Mouse (Mus musculus) stomach, embryonic 15.5 days (tissue): ENCODE results near the gene Brk1. TPM values are rescaled to one million over a fixed set of nuclear protein-coding genes. Genes with fewer than 3 reads are reported as not detected.
A peak's percentile ranks its signal among the peaks of the same experiment; 100 is the strongest.

Experiments
- ATAC-seq: fragments of 200-750 bp; cut with Nextera tagmentation; 2 replicates; pipeline ENCODE4 v1.8.0; 2017; ENCODE audit warnings: low read depth, moderate number of reproducible peaks, moderate TSS enrichment; ENCODE audit not compliant: insufficient read depth, low FRiP score
- H3K27ac ChIP-seq: fragments of 300-500 bp; sonication (generic); 2 replicates; pipeline ENCODE4 v1.5.1; 2015; ENCODE audit warnings: mild to moderate bottlenecking, inconsistent platforms
- H3K27me3 ChIP-seq: fragments of 300-500 bp; sonication (generic); replicated peaks from 2 replicates; pipeline ENCODE4 v1.6.1; 2015; ENCODE audit warnings: inconsistent platforms
- H3K36me3 ChIP-seq: fragments of 300-500 bp; sonication (generic); 2 replicates; pipeline ENCODE4 v1.6.1; 2015; ENCODE audit warnings: inconsistent platforms
- H3K4me1 ChIP-seq: fragments of 300-500 bp; sonication (generic); 2 replicates; pipeline ENCODE4 v1.6.1; 2015; ENCODE audit warnings: inconsistent platforms
- H3K4me2 ChIP-seq: fragments of 300-500 bp; sonication (generic); 2 replicates; pipeline ENCODE4 v1.6.1; 2015; ENCODE audit warnings: mild to moderate bottlenecking, inconsistent platforms
- H3K4me3 ChIP-seq: fragments of 300-500 bp; sonication (generic); replicated peaks from 2 replicates; pipeline ENCODE4 v1.5.1; 2015; ENCODE audit warnings: inconsistent platforms
- H3K9ac ChIP-seq: fragments of 300-500 bp; sonication (generic); 2 replicates; pipeline ENCODE4 v1.6.1; 2015; ENCODE audit warnings: inconsistent platforms
- H3K9me3 ChIP-seq: fragments of 300-500 bp; sonication (generic); 2 replicates; pipeline ENCODE4 v1.6.1; 2016; ENCODE audit warnings: inconsistent platforms
- WGBS: fragments of 180-500 bp; shearing (Covaris S2); methylation state at CpG from one replicate; pipeline ENCODE4 v1.1.7; 2015; 5-methylcytosine and 5-hydroxymethylcytosine counted together
- polyA plus RNA-seq: library from polyadenylated mRNA; unstranded; fragments of >200 nt; fragmentation: Nextera tagmentation; extraction: Ambion mirVana; gene quantifications from 2 replicates; pipeline ENCODE4 v1.2.1, GENCODE M21; 2015

Gene Brk1
- polyA plus RNA-seq, 1 experiment from 2014 or later = 202 TPM

- ATAC-seq = no peak
- no peak overlapping the region for H3K4me3 ChIP-seq
- 89% methylated on average over 6 of the region's 6 CpGs for WGBS
- H3K27ac ChIP-seq = no peak overlapping the region
- H3K9ac ChIP-seq = no peak overlapping the region
- H3K36me3 ChIP-seq = no peaks in the 10 kb centered on the region
- H3K4me2 ChIP-seq = no peak overlapping the region
- no peaks in the 10 kb centered on the region for H3K9me3 ChIP-seq
- no peaks in the 10 kb centered on the region for H3K27me3 ChIP-seq
- H3K4me1 ChIP-seq = peaks cover 15% of the 10 kb centered on the region
These were observed 1.8 kb upstream of the Brk1 start for GRCm38 (mm10) chr6:113602821-113603220.

GRCm38 (mm10) chr6:113603993-113604392 is 579 bp upstream of the Brk1 start:
- WGBS = 52% methylated on average over 12 of the region's 12 CpGs
- H3K27ac ChIP-seq = peak overlapping the region; percentile 74; the same call in 1 of the 2 replicates
- no peaks in the 10 kb centered on the region for H3K27me3 ChIP-seq
- ATAC-seq = no peak
- H3K4me3 ChIP-seq = peak overlapping the region; percentile 92
- peak overlapping the region; percentile 81 for H3K4me2 ChIP-seq
- no peaks in the 10 kb centered on the region for H3K9me3 ChIP-seq
- peak overlapping the region; percentile 86; the same call in 1 of the 2 replicates for H3K9ac ChIP-seq
- peaks cover 15% of the 10 kb centered on the region for H3K4me1 ChIP-seq
- H3K36me3 ChIP-seq = no peaks in the 10 kb centered on the region

GRCm38 (mm10) chr6:113605224-113605545 is 613 bp downstream of the Brk1 start:
- H3K27me3 ChIP-seq = no peaks in the 10 kb centered on the region
- 2% methylated on average over 10 of the region's 10 CpGs for WGBS
- no peaks in the 10 kb centered on the region for H3K9me3 ChIP-seq
- H3K27ac ChIP-seq = peak overlapping the region; percentile 74
- H3K4me2 ChIP-seq = peak overlapping the region; percentile 81
- H3K4me3 ChIP-seq = peak overlapping the region; percentile 92
- ATAC-seq = no peak
- 0 out of 2 replicates have a peak, but pooled peaks cover under 1% of the 10 kb centered on the region for H3K36me3 ChIP-seq
- peak overlapping the region; percentile 86 for H3K9ac ChIP-seq
- peaks cover 11% of the 10 kb centered on the region for H3K4me1 ChIP-seq

- no peaks in the 10 kb centered on the region for H3K27me3 ChIP-seq
- H3K36me3 ChIP-seq = peaks cover 12% of the 10 kb centered on the region; the same call in 1 of the 2 replicates
- no peak overlapping the region for H3K4me2 ChIP-seq
- no peak for ATAC-seq
- H3K4me3 ChIP-seq = no peak overlapping the region
- no peaks in the 10 kb centered on the region for H3K9me3 ChIP-seq
- 66% methylated on average over 6 of the region's 6 CpGs for WGBS
- no peak overlapping the region for H3K9ac ChIP-seq
- peaks cover 6% of the 10 kb centered on the region; the same call in 1 of the 2 replicates for H3K4me1 ChIP-seq
- H3K27ac ChIP-seq = no peak overlapping the region
These were observed 4.3 kb downstream of the Brk1 start for GRCm38 (mm10) chr6:113608871-113609270.

- Histone ChIP-seq H3K4me2 (no peak overlapping the region), H3K4me3 (no peak overlapping the region), H3K9ac (no peak overlapping the region), H3K4me1 (peaks cover 6% of the 10 kb centered on the region; the same call in 1 of the 2 replicates), H3K27ac (no peak overlapping the region), H3K9me3 (no peaks in the 10 kb centered on the region), H3K27me3 (no peaks in the 10 kb centered on the region), H3K36me3 (peaks cover 16% of the 10 kb centered on the region; the same call in 1 of the 2 replicates)
- WGBS = 88% methylated on average over 7 of the region's 7 CpGs
- no peak for ATAC-seq
These were observed 4.7 kb downstream of the Brk1 start for GRCm38 (mm10) chr6:113609293-113609692.

- Histone ChIP-seq H3K4me3 (no peak overlapping the region), H3K4me1 (no peaks in the 10 kb centered on the region), H3K4me2 (no peak overlapping the region), H3K27ac (no peak overlapping the region), H3K9me3 (no peaks in the 10 kb centered on the region), H3K27me3 (no peaks in the 10 kb centered on the region), H3K9ac (no peak overlapping the region), H3K36me3 (peaks cover 43% of the 10 kb centered on the region)
- no peak for ATAC-seq
- WGBS = 82% methylated on average over 8 of the region's 8 CpGs
These were observed 7.8 kb downstream of the Brk1 start for GRCm38 (mm10) chr6:113612258-113612969.

- no peak for ATAC-seq
- H3K27ac ChIP-seq = no peak overlapping the region
- H3K9ac ChIP-seq = no peak overlapping the region
- H3K9me3 ChIP-seq = no peaks in the 10 kb centered on the region
- no peaks in the 10 kb centered on the region for H3K27me3 ChIP-seq
- H3K4me2 ChIP-seq = no peak overlapping the region
- H3K4me1 ChIP-seq = no peaks in the 10 kb centered on the region
- WGBS = 96% methylated on average over 7 of the region's 7 CpGs
- H3K36me3 ChIP-seq = peaks cover 48% of the 10 kb centered on the region
- H3K4me3 ChIP-seq = no peak overlapping the region
These were observed 9.6 kb downstream of the Brk1 start for GRCm38 (mm10) chr6:113614152-113614551.

- Histone ChIP-seq H3K4me2 (no peak overlapping the region), H3K27ac (no peak overlapping the region), H3K4me3 (no peak overlapping the region), H3K9me3 (no peaks in the 10 kb centered on the region), H3K4me1 (no peaks in the 10 kb centered on the region), H3K36me3 (peaks cover 48% of the 10 kb centered on the region), H3K9ac (no peak overlapping the region), H3K27me3 (no peaks in the 10 kb centered on the region)
- no peak for ATAC-seq
- 97% methylated on average over 8 of the region's 8 CpGs for WGBS
These were observed 10.4 kb downstream of the Brk1 start for GRCm38 (mm10) chr6:113614997-113615396.

- Histone ChIP-seq H3K36me3 (peaks cover 44% of the 10 kb centered on the region), H3K9me3 (no peaks in the 10 kb centered on the region), H3K27ac (no peak overlapping the region), H3K27me3 (no peaks in the 10 kb centered on the region), H3K4me3 (no peak overlapping the region), H3K4me2 (no peak overlapping the region), H3K4me1 (no peaks in the 10 kb centered on the region), H3K9ac (no peak overlapping the region)
- 89% methylated on average over 4 of the region's 4 CpGs for WGBS
- no peak for ATAC-seq
These were observed 10.9 kb downstream of the Brk1 start for GRCm38 (mm10) chr6:113615489-113615888.

GRCm38 (mm10) chr6:113623386-113623785 is 18.8 kb downstream of the Brk1 start:
- Histone ChIP-seq H3K9ac (no peak overlapping the region; the same call in 1 of the 2 replicates), H3K36me3 (no peaks in the 10 kb centered on the region), H3K9me3 (no peaks in the 10 kb centered on the region), H3K4me2 (peak overlapping the region; percentile 69), H3K27ac (peak overlapping the region; percentile 57; the same call in 1 of the 2 replicates), H3K4me3 (peak overlapping the region; percentile 77), H3K27me3 (no peaks in the 10 kb centered on the region), H3K4me1 (peaks cover 10% of the 10 kb centered on the region)
- ATAC-seq = no peak
- 57% methylated on average over 5 of the region's 5 CpGs for WGBS

GRCm38 (mm10) chr6:113623941-113624751 is 19.6 kb downstream of the Brk1 start, which contains the start of gene Vhl:
Gene Vhl, plus strand, starts transcription at chr6:113623959.
- ATAC-seq = peak; percentile 82
- peak within 1 kb of the TSS; percentile 69 for H3K4me2 ChIP-seq
- H3K4me3 ChIP-seq = peak within 1 kb of the TSS; percentile 77
- no peaks in the 10 kb centered on the region for H3K9me3 ChIP-seq
- H3K27ac ChIP-seq = peak within 1 kb of the TSS; percentile 92
- H3K4me1 ChIP-seq = peaks cover 10% of the 10 kb centered on the region
- peaks cover 3% of the 10 kb centered on the region; the same call in 1 of the 2 replicates for H3K36me3 ChIP-seq
- under 1% methylated on average over 70 of the region's 76 CpGs for WGBS
- H3K27me3 ChIP-seq = no peaks in the 10 kb centered on the region
- peak within 1 kb of the TSS; percentile 81 for H3K9ac ChIP-seq
